Mouse (Mus musculus): ENCODE data around the gene Alkbh6. TPM values are rescaled to one million over a fixed set of nuclear protein-coding genes. Genes with fewer than 3 reads are reported as not detected.

The Alkbh6 gene
- polyA plus RNA-seq, 2 experiments: 13.8 to 16.0 TPM

GRCm38 (mm10) chr7:30269641-30270040 is 38.9 kb upstream of the Alkbh6 start:
- no peak for DNase-seq (ENCODE audit: low read depth in 3 of 3, low spot score in 3 of 3)
- no peak overlapping the region for H3K9ac ChIP-seq (replicated peaks)
- H3K36me3 ChIP-seq (replicated peaks; ENCODE audit: control insufficient read depth, insufficient read depth, low read depth): peaks cover 4% of the 10 kb centered on the region
- no peaks in the 10 kb centered on the region for H3K27me3 ChIP-seq (ENCODE audit: control insufficient read depth, insufficient read depth, low read length)
- no peak overlapping the region for H3K27ac ChIP-seq
- no peaks in the 10 kb centered on the region for H3K9me3 ChIP-seq (ENCODE audit: control insufficient read depth, low read length)
- H3K4me1 ChIP-seq (replicated peaks; ENCODE audit: control insufficient read depth in 2 of 2, insufficient read depth in 2 of 2, low read length in 1 of 2): no peaks in the 10 kb centered on the region
- no peak overlapping the region for H3K4me3 ChIP-seq (ENCODE audit: insufficient read depth in 1 of 2, low read depth in 2 of 2, low read length in 2 of 2)
- no peak for ATAC-seq (ENCODE audit: insufficient read depth)
- TF ChIP-seq EP300 (IDR thresholded peaks at IDR 0.05; ENCODE audit: low read depth) (no peak), CTCF (IDR thresholded peaks at IDR 0.05; ENCODE audit: low read depth) (no peak)
- 79% methylated on average over 4 of the region's 4 CpGs for WGBS (ENCODE audit: insufficient replicate concordance)
- no peak overlapping the region for H3K4me2 ChIP-seq (ENCODE audit: low read depth)

DNA sequence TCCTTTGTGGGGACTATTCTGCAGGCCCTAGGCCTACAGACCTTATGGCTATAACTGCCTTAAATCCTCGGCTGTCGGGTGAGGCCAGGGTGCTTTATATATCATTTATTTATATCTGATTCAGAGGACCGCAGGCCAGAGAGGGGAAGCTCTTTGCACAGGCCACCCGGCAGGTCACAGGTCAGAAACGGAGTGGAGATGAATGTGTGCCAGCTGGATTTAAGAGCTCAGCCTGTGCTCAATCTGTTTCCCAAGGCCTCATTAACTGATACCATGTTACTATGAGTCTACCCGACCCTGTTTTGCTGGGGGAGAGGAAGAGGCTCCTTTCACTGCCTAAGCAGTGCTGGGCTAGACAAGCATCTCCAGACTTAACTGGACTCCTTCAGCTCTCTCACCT is 34.1 kb upstream of the Alkbh6 start:
- no peak overlapping the region for H3K4me3 ChIP-seq (ENCODE audit: insufficient read depth in 1 of 2, low read depth in 2 of 2, low read length in 2 of 2)
- no peak for ATAC-seq (ENCODE audit: insufficient read depth)
- no peaks in the 10 kb centered on the region; the same call in 1 of the 2 replicates for H3K36me3 ChIP-seq (replicated peaks; ENCODE audit: control insufficient read depth, insufficient read depth, low read depth)
- H3K4me2 ChIP-seq (ENCODE audit: low read depth): no peak overlapping the region
- TF ChIP-seq CTCF (IDR thresholded peaks at IDR 0.05; ENCODE audit: low read depth) (no peak), EP300 (IDR thresholded peaks at IDR 0.05; ENCODE audit: low read depth) (no peak)
- H3K9me3 ChIP-seq (ENCODE audit: control insufficient read depth, low read length): no peaks in the 10 kb centered on the region
- no peak overlapping the region for H3K9ac ChIP-seq (replicated peaks)
- no peaks in the 10 kb centered on the region for H3K27me3 ChIP-seq (ENCODE audit: control insufficient read depth, insufficient read depth, low read length)
- no peak overlapping the region for H3K27ac ChIP-seq
- H3K4me1 ChIP-seq (replicated peaks; ENCODE audit: control insufficient read depth in 2 of 2, insufficient read depth in 2 of 2, low read length in 1 of 2): 0 out of 4 replicates have a peak, but pooled peaks cover 2% of the 10 kb centered on the region in 2 experiments
- no peak for DNase-seq (ENCODE audit: low read depth in 3 of 3, low spot score in 3 of 3)
- 74% methylated on average over 6 of the region's 6 CpGs for WGBS (ENCODE audit: insufficient replicate concordance)

DNA sequence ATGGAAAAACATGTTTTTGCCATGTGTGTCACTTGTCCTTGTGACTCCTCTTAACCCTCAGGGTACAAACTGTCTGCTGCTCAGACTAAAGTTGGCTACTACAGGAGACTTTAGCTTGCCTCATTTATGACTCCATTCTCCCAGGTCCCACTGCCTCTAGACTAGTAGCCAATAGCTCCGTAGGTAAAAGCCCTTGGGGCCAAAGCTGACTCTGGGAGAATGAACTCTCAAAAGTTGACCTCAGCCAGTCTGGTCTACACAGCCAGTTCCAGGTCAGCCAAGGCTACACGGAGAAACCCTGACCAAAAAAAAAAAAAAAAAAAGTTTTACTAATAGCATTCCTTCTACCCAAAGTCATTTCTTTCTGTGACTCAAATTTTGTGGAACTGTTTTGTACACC is 29.6 kb upstream of the Alkbh6 start:
- WGBS (ENCODE audit: insufficient replicate concordance): 58% methylated on average over 2 of the region's 2 CpGs
- H3K4me3 ChIP-seq (ENCODE audit: insufficient read depth in 1 of 2, low read depth in 2 of 2, low read length in 2 of 2): peak overlapping the region in 1 of 2 experiments; percentile 78; a peak in 3 of 4 replicates
- H3K9me3 ChIP-seq (ENCODE audit: control insufficient read depth, low read length): no peaks in the 10 kb centered on the region
- no peak overlapping the region for H3K27ac ChIP-seq
- H3K27me3 ChIP-seq (ENCODE audit: control insufficient read depth, insufficient read depth, low read length): no peaks in the 10 kb centered on the region
- ATAC-seq (ENCODE audit: insufficient read depth) (no peak), DNase-seq (ENCODE audit: low read depth in 3 of 3, low spot score in 3 of 3) (no peak)
- H3K36me3 ChIP-seq (replicated peaks; ENCODE audit: control insufficient read depth, insufficient read depth, low read depth): no peaks in the 10 kb centered on the region
- peak overlapping the region; percentile 85 for H3K4me2 ChIP-seq (ENCODE audit: low read depth)
- no peak for TF ChIP-seq CTCF (IDR thresholded peaks at IDR 0.05; ENCODE audit: low read depth)
- no peak for TF ChIP-seq EP300 (IDR thresholded peaks at IDR 0.05; ENCODE audit: low read depth)
- H3K9ac ChIP-seq (replicated peaks): peak overlapping the region; percentile 16
- peaks cover 2 to 10% of the 10 kb centered on the region in 2 experiments; a peak in 3 of 4 replicates for H3K4me1 ChIP-seq (replicated peaks; ENCODE audit: control insufficient read depth in 2 of 2, insufficient read depth in 2 of 2, low read length in 1 of 2)

- Histone ChIP-seq H3K4me3 (ENCODE audit: insufficient read depth in 1 of 2, low read depth in 2 of 2, low read length in 2 of 2) (peak overlapping the region; percentile 78 to 89), H3K36me3 (replicated peaks; ENCODE audit: control insufficient read depth, insufficient read depth, low read depth) (no peaks in the 10 kb centered on the region), H3K9me3 (ENCODE audit: control insufficient read depth, low read length) (no peaks in the 10 kb centered on the region), H3K4me1 (replicated peaks; ENCODE audit: control insufficient read depth in 2 of 2, insufficient read depth in 2 of 2, low read length in 1 of 2) (peaks cover 2 to 10% of the 10 kb centered on the region in 2 experiments; a peak in 3 of 4 replicates), H3K27me3 (ENCODE audit: control insufficient read depth, insufficient read depth, low read length) (no peaks in the 10 kb centered on the region), H3K9ac (replicated peaks) (peak overlapping the region; percentile 85), H3K4me2 (ENCODE audit: low read depth) (peak overlapping the region; percentile 85), H3K27ac (peak overlapping the region; percentile 93)
- WGBS (ENCODE audit: insufficient replicate concordance): 0% methylated on average over 6 of the region's 6 CpGs
- peak in 1 of 3 experiments; percentile 49 for DNase-seq (ENCODE audit: low read depth in 3 of 3, low spot score in 3 of 3)
- TF ChIP-seq EP300 (IDR thresholded peaks at IDR 0.05; ENCODE audit: low read depth): no peak
- TF ChIP-seq CTCF (IDR thresholded peaks at IDR 0.05; ENCODE audit: low read depth): no peak
- peak; percentile 42; the same call in 1 of the 2 replicates for ATAC-seq (ENCODE audit: insufficient read depth)
Measured at GRCm38 (mm10) chr7:30279536-30279935, 29.0 kb upstream of the Alkbh6 start.

DNA sequence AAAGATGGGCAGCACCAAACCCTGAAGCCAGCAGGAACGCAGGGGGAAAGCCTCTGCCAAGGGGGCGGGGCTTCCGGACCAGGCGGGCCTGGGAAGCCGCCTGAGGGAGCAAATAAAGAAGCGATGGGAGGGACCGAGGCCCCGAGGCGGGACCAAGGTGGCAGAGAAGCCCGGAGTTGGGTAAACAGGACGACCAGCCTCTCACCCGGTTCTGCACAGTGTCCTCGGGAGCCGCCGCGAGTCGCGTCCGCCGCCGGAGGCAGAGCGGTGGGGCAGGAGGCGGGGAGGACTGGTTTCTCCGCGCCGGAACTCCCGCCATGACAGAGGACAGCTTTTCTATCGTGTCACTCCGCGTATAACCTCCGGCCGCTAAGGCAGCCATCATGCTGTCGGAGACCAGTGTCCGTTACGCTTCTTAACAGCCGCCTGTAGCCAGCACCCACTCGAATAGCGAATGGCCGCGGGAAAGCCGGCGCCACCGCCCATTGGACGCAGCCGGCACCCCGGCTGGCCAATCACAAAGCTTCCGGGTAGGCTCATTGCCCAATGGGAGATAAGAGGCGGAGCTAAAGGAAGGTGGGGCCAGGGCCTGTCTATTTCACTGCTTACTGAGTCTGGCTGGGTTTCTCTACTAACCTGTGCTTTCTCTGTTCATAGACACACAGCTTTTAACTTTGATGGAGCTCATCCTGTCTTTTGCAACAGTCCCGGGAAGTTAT is 28.4 kb upstream of the Alkbh6 start, which contains the start of the genes Thap8 and Wdr62:
TSS of gene Thap8 (plus strand) at position 144 of the 719 bp plus-strand sequence.
TSS of gene Wdr62 (minus strand) at position 469 of the 719 bp plus-strand sequence.
- peak within 1 kb of the TSS; percentile 78 to 89 for H3K4me3 ChIP-seq (ENCODE audit: insufficient read depth in 1 of 2, low read depth in 2 of 2, low read length in 2 of 2)
- peak within 1 kb of the TSS; percentile 85 for H3K9ac ChIP-seq (replicated peaks)
- H3K27ac ChIP-seq: peak within 1 kb of the TSS; percentile 93
- DNase-seq (ENCODE audit: low read depth in 3 of 3, low spot score in 3 of 3) (peak; percentile 90 to 94 (median 92)), ATAC-seq (ENCODE audit: insufficient read depth) (peak; percentile 90)
- TF ChIP-seq EP300 (IDR thresholded peaks at IDR 0.05; ENCODE audit: low read depth) (peak; percentile 23; the same call in 1 of the 2 replicates), CTCF (IDR thresholded peaks at IDR 0.05; ENCODE audit: low read depth) (0 out of 2 replicates have a peak, but pooled peaks have one; percentile 21)
- H3K27me3 ChIP-seq (ENCODE audit: control insufficient read depth, insufficient read depth, low read length): no peaks in the 10 kb centered on the region
- H3K4me2 ChIP-seq (ENCODE audit: low read depth): peak within 1 kb of the TSS; percentile 85
- under 1% methylated on average over 49 of the region's 49 CpGs for WGBS (ENCODE audit: insufficient replicate concordance)
- H3K4me1 ChIP-seq (replicated peaks; ENCODE audit: control insufficient read depth in 2 of 2, insufficient read depth in 2 of 2, low read length in 1 of 2): peaks cover 2 to 10% of the 10 kb centered on the region in 2 experiments; a peak in 3 of 4 replicates
- H3K36me3 ChIP-seq (replicated peaks; ENCODE audit: control insufficient read depth, insufficient read depth, low read depth): no peaks in the 10 kb centered on the region
- no peaks in the 10 kb centered on the region for H3K9me3 ChIP-seq (ENCODE audit: control insufficient read depth, low read length)

Data from liver, embryonic 14.5 days (tissue).